ENCODE assay signal across 8 mouse cellular contexts in genomic region chr17:36020191-36021073, GRCm38 (mm10). TPM values are rescaled to one million over a fixed set of nuclear protein-coding genes. Genes with fewer than 3 reads are reported as not detected.
A peak's percentile ranks its signal among the peaks of the same experiment; 100 is the strongest.
DNase-seq lines count a peak whose midpoint lies in the region; ATAC-seq and TF ChIP-seq lines count a peak whose summit lies in the region.

Gene H2-T24 (minus strand): TSS chr17:36020560.

- peak within 1 kb of the TSS; percentile 26 for H3K4me3 ChIP-seq in bone marrow macrophage, adult 2 months (ENCODE audit: insufficient read depth, low read length)
- peak within 1 kb of the TSS; percentile 23 for H3K4me3 ChIP-seq in lung, postnatal 0 days (ENCODE audit: low read depth, low read length)

- H3K4me1 ChIP-seq in bone marrow macrophage, adult 2 months (ENCODE audit: control insufficient read depth, insufficient read depth, low read length) = peaks cover 35% of the 10 kb centered on the region
- peaks cover 6% of the 10 kb centered on the region; the same call in 1 of the 2 replicates for H3K4me1 ChIP-seq in lung, postnatal 0 days (ENCODE audit: insufficient read depth, low read depth, low read length)

- H3K27me3 ChIP-seq in lung, postnatal 0 days (replicated peaks; ENCODE audit: insufficient read depth, low read length) = no peaks in the 10 kb centered on the region

- peak; percentile 38 for TF ChIP-seq CTCF in bone marrow macrophage, adult 2 months (IDR thresholded peaks at IDR 0.05; ENCODE audit: low read depth, low read length)
- peak; percentile 59 for TF ChIP-seq CTCF in lung, postnatal 0 days (IDR thresholded peaks at IDR 0.05)

- peak; percentile 82 for ATAC-seq in lung, postnatal 0 days

- no peak within 1 kb of the TSS for H3K9ac ChIP-seq in lung, postnatal 0 days (replicated peaks; ENCODE audit: low read depth)

- peak; percentile 72 for TF ChIP-seq EP300 in lung, postnatal 0 days (IDR thresholded peaks at IDR 0.05)

- DNase-seq in layer of hippocampus, adult 11-12 months (ENCODE audit: low spot score) = peak; percentile 61
- DNase-seq in layer of hippocampus, adult 9-10 months (ENCODE audit: low spot score) = no peak
- peak; percentile 87 for DNase-seq in heart, adult 8-10 months (ENCODE audit: low spot score)
- DNase-seq in kidney, adult 8-10 months = peak; percentile 80 to 82
- DNase-seq in lung, postnatal 0 days (ENCODE audit: low spot score) = peak; percentile 88
- peak; percentile 76 to 80 for DNase-seq in spleen, adult 18-20 months
- DNase-seq in left cerebral cortex, adult 11 months (ENCODE audit: low spot score) = no peak

- no peaks in the 10 kb centered on the region for H3K9me3 ChIP-seq in lung, postnatal 0 days (ENCODE audit: low read length)

- TF ChIP-seq POLR2A in bone marrow macrophage, adult 2 months (IDR thresholded peaks at IDR 0.05; ENCODE audit: borderline replicate concordance, low read depth, low read length) = no peak

- H3K27ac ChIP-seq in bone marrow macrophage, adult 2 months (ENCODE audit: insufficient read depth, low read depth, low read length) = peak within 1 kb of the TSS; percentile 76
- H3K27ac ChIP-seq in lung, postnatal 0 days (ENCODE audit: low read length) = peak within 1 kb of the TSS; percentile 75

- peak within 1 kb of the TSS; percentile 49 for H3K4me2 ChIP-seq in lung, postnatal 0 days (replicated peaks; ENCODE audit: low read depth, low read length)

- H3K36me3 ChIP-seq in lung, postnatal 0 days (ENCODE audit: insufficient read depth, low read length) = no peaks in the 10 kb centered on the region

- 23% methylated on average over 15 of the region's 15 CpGs for WGBS in lung, postnatal 0 days

RNA-seq across cellular contexts. Expression of gene H2-T24, which starts in this region (rescaled TPM):
- 52.2 and 56.0 TPM in 2 replicates for polyA plus RNA-seq in bone marrow macrophage, adult 2 months (2012; ENCODE audit: insufficient read depth, insufficient read length, missing spikeins)
- total RNA-seq in heart, adult 8-10 months (2022) = 1 to 10 TPM; 6.1 to 7.4 (median 7.1) TPM
- 2.7 and 3.7 TPM in 2 replicates for polyA plus RNA-seq in lung, postnatal 0 days (2015; fragmentation: Nextera tagmentation; extraction: Ambion mirVana)

Comparison
In these comparisons a context has a peak if more than half of its experiments do, and no peak if none do; other contexts are left out.
1. RNA of gene H2-T24 (polyA plus RNA-seq): 52.2 to 56.0 TPM in bone marrow macrophage, adult 2 months; 2.7 to 3.7 TPM in lung, postnatal 0 days; every median in the first group is over 10 times any median in the second.
2. DNase-seq: peak in layer of hippocampus, adult 11-12 months (single experiment), heart, adult 8-10 months (single experiment), kidney, adult 8-10 months (2 of 2), lung, postnatal 0 days (single experiment) and spleen, adult 18-20 months (2 of 2); none in layer of hippocampus, adult 9-10 months (single experiment) and left cerebral cortex, adult 11 months (single experiment).